Mouse (Mus musculus) splenic B cell, adult 2 months (primary cell): ENCODE results near the gene Fggy.

Source experiments
- DNase-seq: peaks from one replicate; pipeline ENCODE4 v3.0.0-alpha.2; 2011; ENCODE audit warnings: low read depth, low spot score
- H3K27me3 ChIP-seq: 2 replicates; pipeline ENCODE4 v1.6.1; 2012; ENCODE audit warnings: mild to moderate bottlenecking, low read length, moderate library complexity, mixed read lengths; ENCODE audit not compliant: control insufficient read depth, poor library complexity, insufficient read depth, severe bottlenecking
- H3K36me3 ChIP-seq: 2 replicates; pipeline ENCODE4 v1.6.1; 2012; ENCODE audit warnings: mild to moderate bottlenecking, low read length, moderate library complexity, mixed read lengths; ENCODE audit not compliant: control insufficient read depth, poor library complexity, insufficient read depth, severe bottlenecking

The Fggy gene

GRCm38 (mm10) chr4:95707941-95708897 is 150.9 kb downstream of the Fggy start:
- no peaks in the 10 kb centered on the region; the same call in 1 of the 2 replicates for H3K36me3 ChIP-seq

DNA sequence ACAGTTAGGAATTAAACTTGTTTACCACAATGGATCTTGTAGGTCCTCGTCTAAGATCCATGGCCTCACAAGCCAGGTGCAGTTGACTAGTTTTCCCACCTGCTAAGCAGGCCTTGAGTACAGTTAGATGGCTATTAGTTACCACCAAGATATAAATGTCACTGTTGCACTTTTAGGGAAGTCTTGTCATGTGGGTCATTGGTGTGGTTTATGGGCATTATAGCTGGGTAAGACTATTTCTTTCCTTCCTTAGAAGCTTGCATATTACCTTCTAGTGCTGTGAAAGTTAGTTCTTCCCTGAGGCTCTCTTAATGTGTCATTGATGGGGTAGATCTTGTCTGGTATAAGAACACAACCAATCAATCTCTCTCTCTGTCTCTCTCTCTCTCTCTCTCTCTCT is 152.4 kb downstream of the Fggy start:
- no peak for DNase-seq
- Histone ChIP-seq H3K27me3 (no peaks in the 10 kb centered on the region), H3K36me3 (no peaks in the 10 kb centered on the region; the same call in 1 of the 2 replicates)

More at GRCm38 (mm10) chr4:95707941-95708897, 150.9 kb downstream of the Fggy start:
- DNase-seq = no peak
- H3K27me3 ChIP-seq = no peaks in the 10 kb centered on the region

GRCm38 (mm10) chr4:95712802-95713201 is 155.5 kb downstream of the Fggy start:
- H3K27me3 ChIP-seq = no peaks in the 10 kb centered on the region
- no peak for DNase-seq
- H3K36me3 ChIP-seq = no peaks in the 10 kb centered on the region

GRCm38 (mm10) chr4:95713271-95713670 is 156.0 kb downstream of the Fggy start:
- H3K27me3 ChIP-seq = no peaks in the 10 kb centered on the region
- DNase-seq = no peak
- no peaks in the 10 kb centered on the region for H3K36me3 ChIP-seq

DNA sequence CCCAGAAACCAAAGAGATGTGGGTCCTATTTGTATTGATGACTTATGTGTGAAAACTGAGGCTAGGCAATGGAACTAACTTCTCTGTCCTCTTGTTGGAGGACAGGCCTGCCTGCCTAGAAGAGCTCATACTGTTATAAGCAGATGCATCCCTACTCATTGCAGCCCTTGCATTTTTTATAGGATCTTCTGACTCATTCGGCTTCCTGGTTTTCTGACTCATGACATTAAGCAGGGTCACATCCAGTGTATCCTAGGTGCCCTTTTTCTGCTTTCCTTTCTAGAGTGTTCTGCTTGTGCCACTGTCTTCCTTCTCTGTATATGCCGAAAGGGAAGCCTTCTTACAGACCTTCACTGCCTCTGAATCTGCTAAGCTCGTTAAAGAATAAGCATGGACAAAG is 158.8 kb downstream of the Fggy start:
- no peaks in the 10 kb centered on the region for H3K36me3 ChIP-seq
- DNase-seq = no peak
- no peaks in the 10 kb centered on the region for H3K27me3 ChIP-seq

- Histone ChIP-seq H3K36me3 (no peaks in the 10 kb centered on the region), H3K27me3 (no peaks in the 10 kb centered on the region)
- peak; percentile 23 for DNase-seq
These were observed 166.3 kb downstream of the Fggy start for GRCm38 (mm10) chr4:95723615-95724014.

DNA sequence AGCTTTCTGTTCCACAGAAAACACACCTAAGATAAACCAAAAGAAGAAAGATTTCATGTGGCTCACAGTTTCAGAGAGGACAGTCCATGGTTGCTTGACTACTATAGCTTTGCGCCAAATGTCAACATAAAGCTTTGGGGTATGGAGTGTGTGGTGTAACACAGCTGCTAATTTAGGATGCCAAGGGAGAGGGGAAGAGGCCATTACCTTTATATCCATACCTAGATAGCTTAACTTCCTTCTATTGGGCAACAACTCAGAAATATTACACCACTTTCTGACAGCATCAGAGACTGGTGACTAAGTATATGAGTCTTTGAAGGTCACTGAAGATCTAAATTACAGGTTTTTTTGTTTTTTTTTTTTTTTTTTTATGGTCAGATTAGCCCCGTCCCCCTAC is 169.1 kb downstream of the Fggy start:
- no peaks in the 10 kb centered on the region for H3K27me3 ChIP-seq
- H3K36me3 ChIP-seq = no peaks in the 10 kb centered on the region
- DNase-seq = no peak

DNA sequence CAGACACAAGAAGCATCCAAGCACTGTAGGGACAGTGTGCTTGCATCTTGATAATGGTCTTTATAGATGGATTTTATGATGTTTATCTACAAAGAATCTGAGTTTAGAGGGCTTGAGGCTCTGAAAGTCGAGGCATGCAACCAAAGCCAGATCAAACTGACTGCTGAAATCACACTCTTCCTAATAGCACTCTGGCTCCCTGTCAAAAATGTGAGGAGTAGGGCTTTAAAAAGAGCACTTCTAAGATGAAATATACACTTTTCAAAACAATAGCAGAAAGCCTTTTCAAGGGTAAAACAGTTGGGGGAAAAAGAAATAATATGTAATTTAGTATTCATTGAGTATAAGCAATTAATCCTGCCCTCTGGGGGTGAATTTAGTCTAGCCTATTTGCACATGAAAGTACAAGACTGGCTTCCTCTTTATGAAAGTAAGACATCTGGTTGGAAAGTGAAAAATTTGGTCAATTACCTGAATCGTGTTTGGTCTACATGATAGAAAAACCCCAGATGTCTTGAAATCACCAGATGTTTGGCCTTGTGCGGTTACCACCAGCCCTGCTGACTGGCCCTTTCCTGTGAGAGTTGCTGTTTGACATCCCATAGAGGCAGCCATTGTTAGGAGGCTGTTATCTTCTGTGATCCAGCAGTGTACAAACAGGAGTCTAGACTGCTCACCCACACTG is 172.0 kb downstream of the Fggy start:
- no peaks in the 10 kb centered on the region for H3K27me3 ChIP-seq
- no peaks in the 10 kb centered on the region for H3K36me3 ChIP-seq
- peak; percentile 14 for DNase-seq

GRCm38 (mm10) chr4:95731110-95731509 is 173.8 kb downstream of the Fggy start:
- no peaks in the 10 kb centered on the region for H3K36me3 ChIP-seq
- DNase-seq = no peak
- no peaks in the 10 kb centered on the region for H3K27me3 ChIP-seq

GRCm38 (mm10) chr4:95733397-95734249 is 176.3 kb downstream of the Fggy start:
- DNase-seq = no peak
- Histone ChIP-seq H3K36me3 (no peaks in the 10 kb centered on the region), H3K27me3 (0 out of 2 replicates have a peak, but pooled peaks cover 2% of the 10 kb centered on the region)

GRCm38 (mm10) chr4:95735967-95736366 is 178.7 kb downstream of the Fggy start:
- no peaks in the 10 kb centered on the region for H3K36me3 ChIP-seq
- no peak for DNase-seq
- H3K27me3 ChIP-seq = 0 out of 2 replicates have a peak, but pooled peaks cover 2% of the 10 kb centered on the region

- DNase-seq = no peak
- Histone ChIP-seq H3K36me3 (no peaks in the 10 kb centered on the region), H3K27me3 (0 out of 2 replicates have a peak, but pooled peaks cover 2% of the 10 kb centered on the region)
These were observed 179.4 kb downstream of the Fggy start for GRCm38 (mm10) chr4:95736674-95737073.

GRCm38 (mm10) chr4:95738179-95738578 is 180.9 kb downstream of the Fggy start:
- Histone ChIP-seq H3K36me3 (no peaks in the 10 kb centered on the region), H3K27me3 (0 out of 2 replicates have a peak, but pooled peaks cover 2% of the 10 kb centered on the region)
- DNase-seq = no peak

- no peak for DNase-seq
- H3K36me3 ChIP-seq = no peaks in the 10 kb centered on the region
- 0 out of 2 replicates have a peak, but pooled peaks cover 2% of the 10 kb centered on the region for H3K27me3 ChIP-seq
These were observed 181.4 kb downstream of the Fggy start for GRCm38 (mm10) chr4:95738725-95739124.
